Mouse (Mus musculus) forebrain, embryonic 16.5 days (tissue): ENCODE results near the gene Urb1. TPM values are rescaled to one million over a fixed set of nuclear protein-coding genes. Genes with fewer than 3 reads are reported as not detected.

ENCODE experiments used
- ATAC-seq: fragments of 200-750 bp; cut with Nextera tagmentation; 2 replicates; pipeline ENCODE4 v1.8.0; 2017; ENCODE audit warnings: mild to moderate bottlenecking, moderate library complexity
- H3K27ac ChIP-seq: fragments of 300-500 bp; sonication (generic); 2 replicates; pipeline ENCODE4 v1.5.1; 2014; ENCODE audit warnings: low read length, control low read depth
- H3K27me3 ChIP-seq: fragments of 300-500 bp; sonication (generic); replicated peaks from 2 replicates; pipeline ENCODE4 v1.6.1; 2014; ENCODE audit warnings: low read length; ENCODE audit not compliant: control insufficient read depth, insufficient read depth
- H3K36me3 ChIP-seq: fragments of 300-500 bp; sonication (generic); 2 replicates; pipeline ENCODE4 v1.6.1; 2014; ENCODE audit not compliant: control insufficient read depth, insufficient read depth
- H3K4me1 ChIP-seq: fragments of 300-500 bp; sonication (generic); replicated peaks from 2 replicates; pipeline ENCODE4 v1.6.1; 2014; ENCODE audit warnings: low read length; ENCODE audit not compliant: control insufficient read depth, insufficient read depth
- H3K4me2 ChIP-seq: fragments of 300-500 bp; sonication (generic); 2 replicates; pipeline ENCODE4 v1.6.1; 2014; ENCODE audit warnings: mild to moderate bottlenecking, low read length, control low read depth
- H3K4me3 ChIP-seq: fragments of 300-500 bp; sonication (generic); replicated peaks from 2 replicates; pipeline ENCODE4 v1.5.1; 2014; ENCODE audit warnings: mild to moderate bottlenecking, low read length, control low read depth
- H3K9ac ChIP-seq: fragments of 300-500 bp; sonication (generic); replicated peaks from 2 replicates; pipeline ENCODE4 v1.6.1; 2014; ENCODE audit warnings: low read depth, low read length, control low read depth
- H3K9me3 ChIP-seq: fragments of 300-500 bp; sonication (generic); 2 replicates; pipeline ENCODE4 v1.6.1; 2016; ENCODE audit warnings: low read length; ENCODE audit not compliant: control insufficient read depth
- WGBS: fragments of 180-500 bp; shearing (Covaris S2); extraction: QIAGEN DNeasy Blood & Tissue Kit; methylation state at CpG from one replicate; pipeline ENCODE4 v1.1.7; 2014; 5-methylcytosine and 5-hydroxymethylcytosine counted together
- polyA plus RNA-seq: library from polyadenylated mRNA; unstranded; fragments of >200 nt; fragmentation: Nextera tagmentation; extraction: Ambion mirVana; gene quantifications from 2 replicates; pipeline ENCODE4 v1.2.1, GENCODE M21; 2015

Gene Urb1
- polyA plus RNA-seq, 1 experiment from 2014 or later: 11.7 TPM

- no peak overlapping the region for H3K4me2 ChIP-seq
- ATAC-seq: no peak
- no peak overlapping the region for H3K9ac ChIP-seq
- peaks cover 39% of the 10 kb centered on the region for H3K36me3 ChIP-seq
- no peaks in the 10 kb centered on the region for H3K27me3 ChIP-seq
- no peak overlapping the region for H3K27ac ChIP-seq
- 92% methylated on average over 6 of the region's 6 CpGs for WGBS
- no peaks in the 10 kb centered on the region for H3K4me1 ChIP-seq
- no peak overlapping the region for H3K4me3 ChIP-seq
- no peaks in the 10 kb centered on the region for H3K9me3 ChIP-seq
Measured at GRCm38 (mm10) chr16:90790946-90791345, 19.3 kb downstream of the Urb1 start.

- H3K9me3 ChIP-seq: no peaks in the 10 kb centered on the region
- no peak for ATAC-seq
- 90% methylated on average over 6 of the region's 6 CpGs for WGBS
- H3K4me3 ChIP-seq: no peak overlapping the region
- H3K27ac ChIP-seq: no peak overlapping the region
- H3K9ac ChIP-seq: no peak overlapping the region
- peaks cover 32% of the 10 kb centered on the region for H3K36me3 ChIP-seq
- H3K27me3 ChIP-seq: no peaks in the 10 kb centered on the region
- H3K4me1 ChIP-seq: no peaks in the 10 kb centered on the region
- H3K4me2 ChIP-seq: no peak overlapping the region
Measured at GRCm38 (mm10) chr16:90788580-90788979, 21.6 kb downstream of the Urb1 start.

GRCm38 (mm10) chr16:90785257-90785656 lies 25.0 kb downstream of the Urb1 start:
- no peaks in the 10 kb centered on the region for H3K4me1 ChIP-seq
- WGBS: 93% methylated on average over 4 of the region's 4 CpGs
- H3K9ac ChIP-seq: no peak overlapping the region
- H3K27me3 ChIP-seq: no peaks in the 10 kb centered on the region
- peaks cover 26% of the 10 kb centered on the region for H3K36me3 ChIP-seq
- no peak overlapping the region for H3K4me3 ChIP-seq
- ATAC-seq: no peak
- H3K9me3 ChIP-seq: no peaks in the 10 kb centered on the region
- H3K4me2 ChIP-seq: no peak overlapping the region
- no peak overlapping the region for H3K27ac ChIP-seq

- H3K4me3 ChIP-seq: no peak overlapping the region
- ATAC-seq: no peak
- no peak overlapping the region for H3K4me2 ChIP-seq
- no peak overlapping the region for H3K27ac ChIP-seq
- no peaks in the 10 kb centered on the region for H3K4me1 ChIP-seq
- WGBS: 93% methylated on average over 11 of the region's 11 CpGs
- no peaks in the 10 kb centered on the region for H3K27me3 ChIP-seq
- H3K9ac ChIP-seq: no peak overlapping the region
- no peaks in the 10 kb centered on the region for H3K9me3 ChIP-seq
- peaks cover 16% of the 10 kb centered on the region for H3K36me3 ChIP-seq
Measured at GRCm38 (mm10) chr16:90783302-90783701, 26.9 kb downstream of the Urb1 start.

GRCm38 (mm10) chr16:90779783-90780182 lies 30.4 kb downstream of the Urb1 start:
- H3K4me1 ChIP-seq: no peaks in the 10 kb centered on the region
- H3K27me3 ChIP-seq: no peaks in the 10 kb centered on the region
- H3K4me3 ChIP-seq: no peak overlapping the region
- no peak for ATAC-seq
- peaks cover 9% of the 10 kb centered on the region for H3K36me3 ChIP-seq
- H3K27ac ChIP-seq: no peak overlapping the region
- 84% methylated on average over 11 of the region's 11 CpGs for WGBS
- no peak overlapping the region for H3K4me2 ChIP-seq
- no peak overlapping the region for H3K9ac ChIP-seq
- H3K9me3 ChIP-seq: no peaks in the 10 kb centered on the region

- no peaks in the 10 kb centered on the region for H3K9me3 ChIP-seq
- H3K9ac ChIP-seq: no peak overlapping the region
- no peak overlapping the region for H3K27ac ChIP-seq
- no peaks in the 10 kb centered on the region for H3K27me3 ChIP-seq
- no peak overlapping the region for H3K4me2 ChIP-seq
- H3K4me3 ChIP-seq: no peak overlapping the region
- no peaks in the 10 kb centered on the region for H3K4me1 ChIP-seq
- peaks cover 21% of the 10 kb centered on the region for H3K36me3 ChIP-seq
- 84% methylated on average over 10 of the region's 10 CpGs for WGBS
- no peak for ATAC-seq
Measured at GRCm38 (mm10) chr16:90775946-90776520, 34.2 kb downstream of the Urb1 start.

- Histone ChIP-seq H3K27me3 (no peaks in the 10 kb centered on the region), H3K9ac (no peak overlapping the region), H3K4me2 (no peak overlapping the region), H3K27ac (no peak overlapping the region), H3K36me3 (peaks cover 23% of the 10 kb centered on the region), H3K4me1 (no peaks in the 10 kb centered on the region), H3K9me3 (no peaks in the 10 kb centered on the region), H3K4me3 (no peak overlapping the region)
- WGBS: 89% methylated on average over 6 of the region's 6 CpGs
- ATAC-seq: no peak
Measured at GRCm38 (mm10) chr16:90774646-90775045, 35.6 kb downstream of the Urb1 start.

- ATAC-seq: no peak
- Histone ChIP-seq H3K36me3 (peaks cover 26% of the 10 kb centered on the region), H3K4me1 (no peaks in the 10 kb centered on the region), H3K9me3 (no peaks in the 10 kb centered on the region), H3K27ac (no peak overlapping the region), H3K27me3 (no peaks in the 10 kb centered on the region), H3K4me2 (no peak overlapping the region), H3K9ac (no peak overlapping the region), H3K4me3 (no peak overlapping the region)
- WGBS: 92% methylated on average over 12 of the region's 12 CpGs
Measured at GRCm38 (mm10) chr16:90774216-90774615, 36.0 kb downstream of the Urb1 start.

GRCm38 (mm10) chr16:90766919-90767454 lies 43.2 kb downstream of the Urb1 start:
- H3K4me2 ChIP-seq: no peak overlapping the region
- no peaks in the 10 kb centered on the region for H3K27me3 ChIP-seq
- H3K27ac ChIP-seq: no peak overlapping the region
- no peak overlapping the region for H3K9ac ChIP-seq
- no peak for ATAC-seq
- WGBS: 95% methylated on average over 15 of the region's 15 CpGs
- H3K9me3 ChIP-seq: no peaks in the 10 kb centered on the region
- peaks cover 22% of the 10 kb centered on the region for H3K36me3 ChIP-seq
- no peaks in the 10 kb centered on the region for H3K4me1 ChIP-seq
- no peak overlapping the region for H3K4me3 ChIP-seq
